Mouse (Mus musculus): ENCODE measurements around the gene Sele. TPM values are rescaled to one million over a fixed set of nuclear protein-coding genes. Genes with fewer than 3 reads are reported as not detected.
A peak's percentile ranks its signal among the peaks of the same experiment; 100 is the strongest.

Gene Sele
- not detected in 2 replicates for polyA plus RNA-seq (2011; ENCODE audit: insufficient read depth, insufficient read length, low read depth, missing spikeins)

DNA sequence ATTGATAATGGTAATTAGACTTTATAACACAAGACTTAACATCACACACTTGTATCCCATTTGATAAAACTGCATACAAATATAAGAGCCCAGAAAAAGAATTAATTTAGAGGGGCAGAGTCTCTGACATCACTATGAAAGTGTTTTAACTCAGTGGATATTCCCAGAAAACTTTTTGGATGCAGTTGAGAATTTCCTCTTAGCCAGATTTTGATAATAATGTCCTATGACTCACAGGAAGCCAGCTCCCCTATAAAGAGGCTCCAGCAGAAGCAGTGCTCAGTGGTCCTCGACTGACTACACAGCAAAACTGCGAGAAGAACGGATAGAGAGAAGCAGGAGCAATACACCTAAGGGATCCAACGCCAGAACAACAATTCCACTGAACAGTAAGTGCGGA, at the start of gene Sele:
TSS of gene Sele (plus strand) at position 301 of the 400 bp plus-strand sequence.
- no peaks in the 10 kb centered on the region for H3K9me3 ChIP-seq (replicated peaks; ENCODE audit: control insufficient read depth, insufficient read depth, low read length, poor library complexity, severe bottlenecking)

DNA sequence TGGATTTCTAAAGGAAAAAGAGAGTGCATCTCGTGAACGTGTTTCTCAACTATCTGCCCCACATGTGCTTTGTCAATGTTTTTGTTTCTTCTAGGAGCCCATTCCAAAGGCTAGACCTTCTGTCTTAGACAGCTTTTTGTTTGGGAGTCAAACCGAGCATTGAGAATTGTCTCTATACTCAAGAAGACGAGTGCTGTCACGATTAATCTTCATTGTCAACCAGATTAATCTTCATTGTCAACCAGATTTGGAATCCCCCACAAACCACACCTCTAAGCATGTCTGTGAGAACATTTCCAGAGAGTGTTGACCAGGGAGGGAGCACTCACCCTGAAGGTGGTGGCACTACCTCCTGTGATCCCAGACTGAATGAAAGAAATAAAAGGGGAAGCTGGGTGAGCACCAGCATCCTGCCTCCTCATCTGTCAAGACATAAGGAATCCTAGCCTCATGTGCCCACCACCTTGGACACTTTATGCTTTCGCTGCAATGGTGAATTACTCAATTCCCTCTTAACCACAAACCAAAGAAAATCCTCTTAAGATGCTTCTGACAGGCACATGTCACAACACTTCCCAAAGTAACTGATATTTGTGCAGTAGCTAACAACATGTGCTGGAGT, 46.1 kb upstream of the Sele start:
- H3K4me1 ChIP-seq (ENCODE audit: control insufficient read depth, insufficient read depth, low read length) = peaks cover 3% of the 10 kb centered on the region
- TF ChIP-seq POLR2A (IDR thresholded peaks at IDR 0.05; ENCODE audit: insufficient read depth, low read length) (no peak), CTCF (IDR thresholded peaks at IDR 0.05; ENCODE audit: low read depth, low read length) (no peak), EP300 (IDR thresholded peaks at IDR 0.05; ENCODE audit: insufficient read depth, low read depth, low read length) (no peak)
- peaks cover 3% of the 10 kb centered on the region for H3K36me3 ChIP-seq (ENCODE audit: control insufficient read depth, insufficient read depth, low read length, poor library complexity, severe bottlenecking)
- H3K9me3 ChIP-seq (replicated peaks; ENCODE audit: control insufficient read depth, insufficient read depth, low read length, poor library complexity, severe bottlenecking) = no peaks in the 10 kb centered on the region
- no peak overlapping the region for H3K27ac ChIP-seq (ENCODE audit: insufficient read depth, low read length)
- no peak overlapping the region for H3K4me3 ChIP-seq (ENCODE audit: low read depth, low read length)
- H3K27me3 ChIP-seq (ENCODE audit: control insufficient read depth, insufficient read depth, low read length, poor library complexity, severe bottlenecking) = no peaks in the 10 kb centered on the region
- no peak overlapping the region for H3K9ac ChIP-seq (ENCODE audit: low read depth, poor library complexity, severe bottlenecking)

More for the DNA sequence above, at the start of gene Sele:
- H3K9ac ChIP-seq (ENCODE audit: low read depth, poor library complexity, severe bottlenecking) = no peak within 1 kb of the TSS
- H3K27ac ChIP-seq (ENCODE audit: insufficient read depth, low read length) = no peak within 1 kb of the TSS
- no peaks in the 10 kb centered on the region for H3K27me3 ChIP-seq (ENCODE audit: control insufficient read depth, insufficient read depth, low read length, poor library complexity, severe bottlenecking)
- H3K36me3 ChIP-seq (ENCODE audit: control insufficient read depth, insufficient read depth, low read length, poor library complexity, severe bottlenecking) = no peaks in the 10 kb centered on the region
- no peaks in the 10 kb centered on the region for H3K4me1 ChIP-seq (ENCODE audit: control insufficient read depth, insufficient read depth, low read length)
- TF ChIP-seq POLR2A (IDR thresholded peaks at IDR 0.05; ENCODE audit: insufficient read depth, low read length) (no peak), EP300 (IDR thresholded peaks at IDR 0.05; ENCODE audit: insufficient read depth, low read depth, low read length) (no peak)
- H3K4me3 ChIP-seq (ENCODE audit: low read depth, low read length) = no peak within 1 kb of the TSS

- no peaks in the 10 kb centered on the region for H3K9me3 ChIP-seq (replicated peaks; ENCODE audit: control insufficient read depth, insufficient read depth, low read length, poor library complexity, severe bottlenecking)
- H3K27ac ChIP-seq (ENCODE audit: insufficient read depth, low read length) = peak overlapping the region; percentile 16; the same call in 1 of the 2 replicates
- H3K9ac ChIP-seq (ENCODE audit: low read depth, poor library complexity, severe bottlenecking) = no peak overlapping the region
- H3K4me3 ChIP-seq (ENCODE audit: low read depth, low read length) = no peak overlapping the region
- peaks cover 3% of the 10 kb centered on the region for H3K4me1 ChIP-seq (ENCODE audit: control insufficient read depth, insufficient read depth, low read length)
- no peaks in the 10 kb centered on the region for H3K27me3 ChIP-seq (ENCODE audit: control insufficient read depth, insufficient read depth, low read length, poor library complexity, severe bottlenecking)
- no peak for TF ChIP-seq CTCF (IDR thresholded peaks at IDR 0.05; ENCODE audit: low read depth, low read length)
- no peak for TF ChIP-seq POLR2A (IDR thresholded peaks at IDR 0.05; ENCODE audit: insufficient read depth, low read length)
- no peak for TF ChIP-seq EP300 (IDR thresholded peaks at IDR 0.05; ENCODE audit: insufficient read depth, low read depth, low read length)
- no peaks in the 10 kb centered on the region for H3K36me3 ChIP-seq (ENCODE audit: control insufficient read depth, insufficient read depth, low read length, poor library complexity, severe bottlenecking)
Measured at GRCm38 (mm10) chr1:164004311-164004710, 43.7 kb upstream of the Sele start.

- Histone ChIP-seq H3K9ac (ENCODE audit: low read depth, poor library complexity, severe bottlenecking) (no peak overlapping the region), H3K27me3 (ENCODE audit: control insufficient read depth, insufficient read depth, low read length, poor library complexity, severe bottlenecking) (no peaks in the 10 kb centered on the region), H3K27ac (ENCODE audit: insufficient read depth, low read length) (no peak overlapping the region), H3K4me3 (ENCODE audit: low read depth, low read length) (no peak overlapping the region), H3K36me3 (ENCODE audit: control insufficient read depth, insufficient read depth, low read length, poor library complexity, severe bottlenecking) (no peaks in the 10 kb centered on the region), H3K9me3 (replicated peaks; ENCODE audit: control insufficient read depth, insufficient read depth, low read length, poor library complexity, severe bottlenecking) (no peaks in the 10 kb centered on the region), H3K4me1 (ENCODE audit: control insufficient read depth, insufficient read depth, low read length) (peaks cover 3% of the 10 kb centered on the region)
- TF ChIP-seq POLR2A (IDR thresholded peaks at IDR 0.05; ENCODE audit: insufficient read depth, low read length) (no peak), EP300 (IDR thresholded peaks at IDR 0.05; ENCODE audit: insufficient read depth, low read depth, low read length) (no peak), CTCF (IDR thresholded peaks at IDR 0.05; ENCODE audit: low read depth, low read length) (no peak)
Measured at GRCm38 (mm10) chr1:164009235-164009634, 38.8 kb upstream of the Sele start.

DNA sequence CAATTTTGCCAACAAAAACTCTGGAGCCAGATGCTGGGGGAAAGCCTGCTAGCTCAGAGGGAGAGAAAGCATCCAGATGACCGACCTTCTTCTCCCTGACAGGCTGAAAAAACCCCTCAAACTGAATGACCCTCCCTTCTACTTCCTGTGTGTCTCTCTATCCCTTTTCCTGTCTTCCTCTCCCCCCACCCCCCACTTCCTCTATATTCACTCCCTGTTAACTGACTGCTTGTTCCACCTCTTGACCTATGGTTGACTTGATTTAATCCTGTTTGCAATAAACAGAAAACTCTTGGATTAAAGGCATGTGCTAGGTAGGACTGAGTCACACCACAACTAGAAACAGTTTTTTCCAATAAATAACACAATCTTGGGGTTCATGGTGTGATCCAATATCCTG, 33.4 kb upstream of the Sele start:
- TF ChIP-seq EP300 (IDR thresholded peaks at IDR 0.05; ENCODE audit: insufficient read depth, low read depth, low read length) (no peak), POLR2A (IDR thresholded peaks at IDR 0.05; ENCODE audit: insufficient read depth, low read length) (no peak), CTCF (IDR thresholded peaks at IDR 0.05; ENCODE audit: low read depth, low read length) (no peak)
- Histone ChIP-seq H3K4me1 (ENCODE audit: control insufficient read depth, insufficient read depth, low read length) (no peaks in the 10 kb centered on the region), H3K27ac (ENCODE audit: insufficient read depth, low read length) (no peak overlapping the region), H3K4me3 (ENCODE audit: low read depth, low read length) (no peak overlapping the region), H3K9ac (ENCODE audit: low read depth, poor library complexity, severe bottlenecking) (no peak overlapping the region), H3K27me3 (ENCODE audit: control insufficient read depth, insufficient read depth, low read length, poor library complexity, severe bottlenecking) (no peaks in the 10 kb centered on the region), H3K36me3 (ENCODE audit: control insufficient read depth, insufficient read depth, low read length, poor library complexity, severe bottlenecking) (no peaks in the 10 kb centered on the region), H3K9me3 (replicated peaks; ENCODE audit: control insufficient read depth, insufficient read depth, low read length, poor library complexity, severe bottlenecking) (no peaks in the 10 kb centered on the region)

GRCm38 (mm10) chr1:164018221-164018896, 29.7 kb upstream of the Sele start:
- Histone ChIP-seq H3K27ac (ENCODE audit: insufficient read depth, low read length) (no peak overlapping the region), H3K36me3 (ENCODE audit: control insufficient read depth, insufficient read depth, low read length, poor library complexity, severe bottlenecking) (no peaks in the 10 kb centered on the region), H3K9me3 (replicated peaks; ENCODE audit: control insufficient read depth, insufficient read depth, low read length, poor library complexity, severe bottlenecking) (no peaks in the 10 kb centered on the region), H3K4me3 (ENCODE audit: low read depth, low read length) (no peak overlapping the region), H3K9ac (ENCODE audit: low read depth, poor library complexity, severe bottlenecking) (no peak overlapping the region), H3K4me1 (ENCODE audit: control insufficient read depth, insufficient read depth, low read length) (peaks cover 4% of the 10 kb centered on the region), H3K27me3 (ENCODE audit: control insufficient read depth, insufficient read depth, low read length, poor library complexity, severe bottlenecking) (no peaks in the 10 kb centered on the region)
- TF ChIP-seq POLR2A (IDR thresholded peaks at IDR 0.05; ENCODE audit: insufficient read depth, low read length) = no peak
- no peak for TF ChIP-seq CTCF (IDR thresholded peaks at IDR 0.05; ENCODE audit: low read depth, low read length)

All from ES-Bruce4 (cell line).